Comparison of ENCODE assay signal across 29 mouse cellular contexts in the genomic region with DNA sequence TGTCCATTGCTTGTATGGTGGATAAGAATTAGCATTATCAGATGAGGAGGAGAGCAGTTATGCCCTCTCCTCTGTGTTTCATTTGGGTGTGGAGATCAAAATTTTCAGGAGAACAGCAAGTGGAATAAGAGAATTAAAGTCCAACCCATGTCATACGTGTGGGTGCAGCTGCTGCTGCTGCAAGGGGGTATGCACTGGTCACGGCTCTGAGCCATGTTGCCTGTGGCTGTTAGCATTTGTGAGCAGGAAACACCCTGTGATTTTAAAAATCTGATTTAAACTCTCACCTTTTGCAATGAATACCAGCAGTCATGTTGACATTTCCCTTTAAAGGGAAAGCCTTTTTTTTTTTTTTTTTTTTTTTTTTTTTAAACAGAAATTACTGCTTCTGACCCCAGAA.
"Had no signal": no experiment of that assay in that cellular context is flagged by ENCODE, and none has a peak within 500 bp of the region (broad histone marks: within the 10 kb centered on the region; RNA-seq: fewer than 3 reads in every experiment).

No protein-coding gene starts in this region.

- DNase-seq: heart, postnatal 10 days; heart, postnatal 36 days; heart, postnatal 4 days; kidney, adult 11 months; kidney, adult 18-20 months; kidney, adult 2 months; kidney, adult 8-10 months; kidney, adult 9 months; kidney, postnatal 10 days; kidney, postnatal 14 days; kidney, postnatal 25 days; kidney, postnatal 36 days; kidney, postnatal 4 days; layer of hippocampus, adult 9-11 months; layer of hippocampus, postnatal 36 days had no signal

- H3K4me3 ChIP-seq: heart, embryonic 10.5 days; heart, embryonic 12.5 days; heart, embryonic 13.5 days; heart, embryonic 15.5 days; hindbrain, embryonic 10.5 days; hindbrain, embryonic 12.5 days; hindbrain, embryonic 13.5 days; hindbrain, embryonic 15.5 days; intestine, embryonic 15.5 days; kidney, embryonic 15.5 days; layer of hippocampus, adult 2 months; left cerebral cortex, adult 2 months had no signal

- H3K4me2 ChIP-seq: heart, embryonic 11.5 days; heart, embryonic 12.5 days; heart, embryonic 13.5 days; heart, embryonic 15.5 days; hindbrain, embryonic 12.5 days; hindbrain, embryonic 13.5 days; hindbrain, embryonic 14.5 days; hindbrain, embryonic 15.5 days; intestine, embryonic 15.5 days; kidney, embryonic 15.5 days had no signal

- H3K27me3 ChIP-seq: heart, embryonic 12.5 days; heart, embryonic 13.5 days; heart, embryonic 15.5 days; hindbrain, embryonic 12.5 days; hindbrain, embryonic 13.5 days; hindbrain, embryonic 15.5 days; intestine, embryonic 15.5 days; kidney, embryonic 15.5 days had no signal

- H3K36me3 ChIP-seq: hindbrain, embryonic 10.5 days; hindbrain, embryonic 12.5 days; hindbrain, embryonic 13.5 days; hindbrain, embryonic 15.5 days; intestine, embryonic 15.5 days; kidney, embryonic 15.5 days had no signal
